22 mouse cellular contexts compared by ENCODE assay signal in the genomic region with DNA sequence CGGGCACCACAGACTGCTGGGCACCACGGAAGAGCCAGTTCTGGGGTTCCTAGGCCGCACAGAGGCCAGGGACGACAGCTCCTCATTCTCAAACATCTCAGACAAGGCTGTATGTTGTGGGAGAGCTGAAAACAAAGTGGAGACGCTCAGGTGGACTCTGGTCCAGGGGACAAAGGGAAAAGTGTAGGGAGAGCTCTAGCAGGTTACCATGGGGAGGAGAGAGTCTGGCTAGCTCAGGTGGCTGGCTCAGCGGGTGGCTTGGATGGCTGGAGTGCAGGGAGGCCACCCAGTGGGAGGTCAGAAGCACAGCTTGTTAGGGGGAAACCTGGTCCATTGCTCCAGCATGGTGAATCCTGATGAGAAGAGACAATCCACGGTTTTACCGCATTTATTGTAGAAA.
DNase-seq lines count a peak whose midpoint lies in the region; ATAC-seq and TF ChIP-seq lines count a peak whose summit lies in the region.
"Had no signal": no experiment of that assay in that cellular context is flagged by ENCODE, and none has a peak within 500 bp of the region (broad histone marks: within the 10 kb centered on the region; RNA-seq: fewer than 3 reads in every experiment).

No protein-coding gene starts in this region.

- 77% methylated on average over 8 of the region's 8 CpGs for WGBS in forebrain, embryonic 10.5 days
- 77% methylated on average over 8 of the region's 8 CpGs for WGBS in forebrain, embryonic 16.5 days

- peaks cover 17% of the 10 kb centered on the region for H3K4me1 ChIP-seq in forebrain, embryonic 10.5 days
- no peaks in the 10 kb centered on the region for H3K4me1 ChIP-seq in forebrain, embryonic 16.5 days (replicated peaks; ENCODE audit: control insufficient read depth, insufficient read depth, low read length)
- H3K4me1 ChIP-seq in testis, adult 2 months (ENCODE audit: control insufficient read depth, insufficient read depth, low read length) = no peaks in the 10 kb centered on the region; the same call in 1 of the 2 replicates
- H3K4me1 ChIP-seq: embryonic facial prominence, embryonic 12.5 days; heart, embryonic 15.5 days had no signal

- H3K27ac ChIP-seq in forebrain, embryonic 10.5 days = peak overlapping the region; percentile 60; the same call in 1 of the 2 replicates
- no peak overlapping the region for H3K27ac ChIP-seq in forebrain, embryonic 16.5 days (ENCODE audit: low read length)
- H3K27ac ChIP-seq in testis, adult 2 months (ENCODE audit: control insufficient read depth, insufficient read depth, low read depth, low read length) = no peak overlapping the region
- H3K27ac ChIP-seq: embryonic facial prominence, embryonic 12.5 days; forebrain, embryonic 12.5 days; heart, embryonic 15.5 days; limb, embryonic 10.5 days; midbrain, embryonic 13.5 days; neural tube, embryonic 13.5 days had no signal

- no peak for TF ChIP-seq CTCF in testis, adult 2 months (IDR thresholded peaks at IDR 0.05; ENCODE audit: control insufficient read depth, insufficient read depth, insufficient replicate concordance, low read depth, low read length)

- no peak for TF ChIP-seq POLR2A in testis, adult 2 months (IDR thresholded peaks at IDR 0.05; ENCODE audit: control insufficient read depth, low read depth, low read length)

- DNase-seq in forebrain, embryonic 10.5 days (ENCODE audit: extremely low spot score, low spot score) = no peak
- DNase-seq in testis, postnatal 10 days (ENCODE audit: low spot score) = no peak
- peak; percentile 49 for DNase-seq in kidney, postnatal 14 days
- DNase-seq in layer of hippocampus, postnatal 36 days = no peak
- no peak for DNase-seq in liver
- no peak for DNase-seq in heart, adult 9 months (ENCODE audit: low spot score in 2 of 2)
- DNase-seq: adrenal gland, postnatal 14 days; cerebellum, adult 2 months; heart, postnatal 4 days; retina, postnatal 1 day; thymus, postnatal 25 days had no signal

- H3K9me3 ChIP-seq in forebrain, embryonic 10.5 days = no peaks in the 10 kb centered on the region
- no peaks in the 10 kb centered on the region for H3K9me3 ChIP-seq in forebrain, embryonic 16.5 days (ENCODE audit: control insufficient read depth, low read length)
- H3K9me3 ChIP-seq: embryonic facial prominence, embryonic 12.5 days; forebrain, embryonic 12.5 days; heart, embryonic 15.5 days; limb, embryonic 10.5 days; midbrain, embryonic 13.5 days; neural tube, embryonic 13.5 days had no signal

- no peaks in the 10 kb centered on the region for H3K27me3 ChIP-seq in forebrain, embryonic 10.5 days (ENCODE audit: poor library complexity, severe bottlenecking)
- H3K27me3 ChIP-seq in forebrain, embryonic 16.5 days (replicated peaks; ENCODE audit: control insufficient read depth, insufficient read depth, low read length) = no peaks in the 10 kb centered on the region
- H3K27me3 ChIP-seq in testis, adult 2 months (ENCODE audit: control insufficient read depth, insufficient read depth, low read length) = no peaks in the 10 kb centered on the region
- H3K27me3 ChIP-seq: embryonic facial prominence, embryonic 12.5 days; forebrain, embryonic 12.5 days; heart, embryonic 15.5 days; midbrain, embryonic 13.5 days; neural tube, embryonic 13.5 days had no signal

- ATAC-seq in forebrain, embryonic 16.5 days = no peak
- ATAC-seq: hindbrain, embryonic 16.5 days; lung, postnatal 0 days; midbrain, embryonic 13.5 days had no signal

- no peak overlapping the region for H3K4me2 ChIP-seq in forebrain, embryonic 16.5 days (ENCODE audit: low read length)
- H3K4me2 ChIP-seq: embryonic facial prominence, embryonic 12.5 days; forebrain, embryonic 12.5 days; heart, embryonic 15.5 days; midbrain, embryonic 13.5 days; neural tube, embryonic 13.5 days had no signal

- H3K36me3 ChIP-seq in forebrain, embryonic 10.5 days (replicated peaks) = no peaks in the 10 kb centered on the region
- no peaks in the 10 kb centered on the region for H3K36me3 ChIP-seq in forebrain, embryonic 16.5 days (ENCODE audit: control insufficient read depth, insufficient read depth)
- no peaks in the 10 kb centered on the region for H3K36me3 ChIP-seq in testis, adult 2 months (ENCODE audit: control insufficient read depth, insufficient read depth, low read length)
- H3K36me3 ChIP-seq: embryonic facial prominence, embryonic 12.5 days; forebrain, embryonic 12.5 days; heart, embryonic 15.5 days; limb, embryonic 10.5 days; midbrain, embryonic 13.5 days; neural tube, embryonic 13.5 days had no signal

- H3K4me3 ChIP-seq in forebrain, embryonic 10.5 days = no peak overlapping the region
- no peak overlapping the region for H3K4me3 ChIP-seq in forebrain, embryonic 16.5 days (replicated peaks; ENCODE audit: low read length)
- H3K4me3 ChIP-seq in testis, adult 2 months (ENCODE audit: control insufficient read depth, low read depth, low read length) = peak overlapping the region; percentile 63
- H3K4me3 ChIP-seq: embryonic facial prominence, embryonic 12.5 days; forebrain, embryonic 12.5 days; heart, embryonic 15.5 days; limb, embryonic 10.5 days; midbrain, embryonic 13.5 days; myocyte; neural tube, embryonic 13.5 days had no signal

- H3K9ac ChIP-seq in forebrain, embryonic 16.5 days (replicated peaks; ENCODE audit: low read depth, low read length) = no peak overlapping the region
- H3K9ac ChIP-seq: embryonic facial prominence, embryonic 12.5 days; forebrain, embryonic 12.5 days; heart, embryonic 15.5 days; midbrain, embryonic 13.5 days; neural tube, embryonic 13.5 days had no signal
